Mouse (Mus musculus) left cerebral cortex, adult 9 months (tissue): ENCODE data around the gene Cbx1.
A peak's percentile ranks its signal among the peaks of the same experiment; 100 is the strongest.

Experiments used
- DNase-seq, 2 experiments: peaks; one replicate each; pipeline ENCODE4 v3.0.0; 2022; ENCODE audit warnings: low spot score in 2 of 2

The Cbx1 gene

GRCm38 (mm10) chr11:96815895-96816294, 27.0 kb downstream of the Cbx1 start:
- DNase-seq: no peak

- no peak for DNase-seq
These were observed 27.6 kb downstream of the Cbx1 start for GRCm38 (mm10) chr11:96816494-96816893.

GRCm38 (mm10) chr11:96816979-96817378, 28.1 kb downstream of the Cbx1 start:
- DNase-seq: no peak

GRCm38 (mm10) chr11:96818128-96818710, 29.3 kb downstream of the Cbx1 start:
- no peak for DNase-seq

GRCm38 (mm10) chr11:96821956-96822355, 33.0 kb downstream of the Cbx1 start:
- no peak for DNase-seq

GRCm38 (mm10) chr11:96822675-96823470, 33.9 kb downstream of the Cbx1 start:
- no peak for DNase-seq

- DNase-seq: no peak
These were observed 34.5 kb downstream of the Cbx1 start for GRCm38 (mm10) chr11:96823471-96823837.

- peak; percentile 88 to 91 for DNase-seq
These were observed 35.2 kb downstream of the Cbx1 start for GRCm38 (mm10) chr11:96823880-96824782.

- DNase-seq: no peak
These were observed 36.0 kb downstream of the Cbx1 start for GRCm38 (mm10) chr11:96824783-96825495.

GRCm38 (mm10) chr11:96826481-96826880, 37.6 kb downstream of the Cbx1 start:
- DNase-seq: no peak

GRCm38 (mm10) chr11:96827062-96827581, 38.2 kb downstream of the Cbx1 start:
- no peak for DNase-seq

- DNase-seq: no peak
These were observed 39.0 kb downstream of the Cbx1 start for GRCm38 (mm10) chr11:96827917-96828316.

- DNase-seq: no peak
These were observed 40.0 kb downstream of the Cbx1 start for GRCm38 (mm10) chr11:96828881-96829280.

- DNase-seq: peak in 1 of 2 experiments; percentile 48
These were observed 40.5 kb downstream of the Cbx1 start for GRCm38 (mm10) chr11:96829403-96829812.

- DNase-seq: peak; percentile 99 to 100
These were observed 41.0 kb downstream of the Cbx1 start, which contains the start of gene Nfe2l1 for GRCm38 (mm10) chr11:96829813-96830538. TSS of gene Nfe2l1 (minus strand) at chr11:96829968.

- DNase-seq: no peak
These were observed 41.8 kb downstream of the Cbx1 start for GRCm38 (mm10) chr11:96830539-96831216.

GRCm38 (mm10) chr11:96831516-96831915, 42.6 kb downstream of the Cbx1 start:
- DNase-seq: no peak

GRCm38 (mm10) chr11:96832541-96832940, 43.6 kb downstream of the Cbx1 start:
- no peak for DNase-seq

GRCm38 (mm10) chr11:96832973-96833372, 44.0 kb downstream of the Cbx1 start:
- DNase-seq: no peak

GRCm38 (mm10) chr11:96834127-96834526, 45.2 kb downstream of the Cbx1 start:
- no peak for DNase-seq
